Mouse (Mus musculus) stomach, embryonic 15.5 days (tissue): ENCODE measurements around the gene Chtf18. TPM values are rescaled to one million over a fixed set of nuclear protein-coding genes. Genes with fewer than 3 reads are reported as not detected.
"Not testable (repeated sequence)": the region's sequence is repeated elsewhere in the genome, so short reads cannot be mapped to it uniquely, and the experiment has no call there.

ENCODE experiments used
- ATAC-seq: fragments of 200-750 bp; cut with Nextera tagmentation; 2 replicates; pipeline ENCODE4 v1.8.0; 2017; ENCODE audit warnings: low read depth, moderate number of reproducible peaks, moderate TSS enrichment; ENCODE audit not compliant: insufficient read depth, low FRiP score
- H3K27ac ChIP-seq: fragments of 300-500 bp; sonication (generic); 2 replicates; pipeline ENCODE4 v1.5.1; 2015; ENCODE audit warnings: mild to moderate bottlenecking, inconsistent platforms
- H3K27me3 ChIP-seq: fragments of 300-500 bp; sonication (generic); replicated peaks from 2 replicates; pipeline ENCODE4 v1.6.1; 2015; ENCODE audit warnings: inconsistent platforms
- H3K36me3 ChIP-seq: fragments of 300-500 bp; sonication (generic); 2 replicates; pipeline ENCODE4 v1.6.1; 2015; ENCODE audit warnings: inconsistent platforms
- H3K4me1 ChIP-seq: fragments of 300-500 bp; sonication (generic); 2 replicates; pipeline ENCODE4 v1.6.1; 2015; ENCODE audit warnings: inconsistent platforms
- H3K4me2 ChIP-seq: fragments of 300-500 bp; sonication (generic); 2 replicates; pipeline ENCODE4 v1.6.1; 2015; ENCODE audit warnings: mild to moderate bottlenecking, inconsistent platforms
- H3K4me3 ChIP-seq: fragments of 300-500 bp; sonication (generic); replicated peaks from 2 replicates; pipeline ENCODE4 v1.5.1; 2015; ENCODE audit warnings: inconsistent platforms
- H3K9ac ChIP-seq: fragments of 300-500 bp; sonication (generic); 2 replicates; pipeline ENCODE4 v1.6.1; 2015; ENCODE audit warnings: inconsistent platforms
- H3K9me3 ChIP-seq: fragments of 300-500 bp; sonication (generic); 2 replicates; pipeline ENCODE4 v1.6.1; 2016; ENCODE audit warnings: inconsistent platforms
- WGBS: fragments of 180-500 bp; shearing (Covaris S2); methylation state at CpG from one replicate; pipeline ENCODE4 v1.1.7; 2015; 5-methylcytosine and 5-hydroxymethylcytosine counted together
- polyA plus RNA-seq: library from polyadenylated mRNA; unstranded; fragments of >200 nt; fragmentation: Nextera tagmentation; extraction: Ambion mirVana; gene quantifications from 2 replicates; pipeline ENCODE4 v1.2.1, GENCODE M21; 2015

Gene Chtf18
- polyA plus RNA-seq, 1 experiment from 2014 or later: 23.4 TPM

DNA sequence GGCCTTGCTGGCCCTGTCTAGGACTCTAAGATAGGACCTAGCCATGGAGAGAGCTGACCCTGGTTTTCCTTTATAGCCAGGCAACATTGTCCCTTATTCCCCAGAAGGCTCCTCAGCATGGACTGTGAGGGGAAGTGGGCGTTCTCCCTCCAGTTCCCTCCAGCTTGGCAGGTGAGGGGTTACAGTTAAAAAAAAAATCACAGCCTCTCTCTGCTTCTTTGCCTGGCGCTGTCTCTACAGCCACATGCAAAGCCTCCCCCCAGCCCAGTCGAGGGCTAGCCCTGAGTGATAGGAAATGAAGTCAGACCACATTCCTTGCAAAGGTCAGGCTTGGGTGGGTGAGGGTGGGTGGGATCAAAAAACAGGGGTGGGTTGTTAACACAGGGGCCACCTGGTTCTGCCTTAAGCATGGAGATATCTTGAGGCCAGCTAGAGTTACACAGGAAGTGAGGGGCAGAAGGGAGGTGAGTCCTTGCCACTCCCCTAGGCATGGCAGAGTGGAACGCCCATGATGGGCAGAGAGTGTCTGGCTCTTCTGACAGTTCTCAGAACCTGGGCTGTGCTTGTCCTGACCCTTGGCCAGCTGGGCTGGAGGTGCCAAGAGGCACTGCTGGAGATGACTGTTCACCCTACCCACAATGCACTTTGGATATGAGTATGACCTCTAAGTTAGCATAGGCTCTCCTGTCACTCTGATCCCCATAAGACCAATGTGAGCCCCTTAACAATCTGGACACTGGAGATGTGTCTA is 28.6 kb upstream of the Chtf18 start:
- H3K9me3 ChIP-seq: no peaks in the 10 kb centered on the region
- no peaks in the 10 kb centered on the region for H3K27me3 ChIP-seq
- peak; percentile 68 for ATAC-seq
- 23% methylated on average over 4 of the region's 4 CpGs for WGBS
- H3K4me3 ChIP-seq: no peak overlapping the region
- H3K4me2 ChIP-seq: no peak overlapping the region
- peaks cover 11% of the 10 kb centered on the region for H3K4me1 ChIP-seq
- no peak overlapping the region for H3K9ac ChIP-seq
- no peaks in the 10 kb centered on the region for H3K36me3 ChIP-seq
- peak overlapping the region; percentile 41; the same call in 1 of the 2 replicates for H3K27ac ChIP-seq

- no peak overlapping the region for H3K27ac ChIP-seq
- H3K4me1 ChIP-seq: peaks cover 11% of the 10 kb centered on the region
- no peak overlapping the region for H3K4me3 ChIP-seq
- no peak for ATAC-seq
- H3K27me3 ChIP-seq: no peaks in the 10 kb centered on the region
- no peaks in the 10 kb centered on the region for H3K36me3 ChIP-seq
- no peaks in the 10 kb centered on the region for H3K9me3 ChIP-seq
- no peak overlapping the region for H3K9ac ChIP-seq
- 71% methylated on average over 4 of the region's 4 CpGs for WGBS
- H3K4me2 ChIP-seq: no peak overlapping the region
Observed at GRCm38 (mm10) chr17:25755086-25755485, 27.9 kb upstream of the Chtf18 start.

DNA sequence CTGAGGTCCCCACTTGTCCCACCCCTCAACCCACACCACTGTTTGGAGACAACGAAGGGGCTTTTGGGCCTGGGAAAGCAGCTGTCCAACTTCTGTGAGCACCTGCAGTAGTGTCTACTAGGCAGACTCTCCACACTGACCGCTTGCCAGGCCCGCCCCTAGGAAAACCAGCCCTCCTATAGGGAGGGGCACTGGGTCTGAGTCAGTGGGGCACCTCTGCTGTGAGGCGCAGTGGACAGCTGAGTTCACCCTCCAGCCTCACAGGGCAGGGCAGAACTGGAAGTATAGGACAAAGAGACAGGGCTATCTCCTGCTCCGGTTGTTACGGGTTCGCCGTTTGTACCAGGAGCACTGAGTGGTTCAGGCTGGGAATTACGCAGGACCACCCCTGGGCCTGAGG is 27.0 kb upstream of the Chtf18 start, which contains the start of gene Msln:
Gene Msln (minus strand): TSS at position 138 of the 400 bp plus-strand sequence.
- H3K36me3 ChIP-seq: no peaks in the 10 kb centered on the region
- H3K4me1 ChIP-seq: peaks cover 11% of the 10 kb centered on the region
- no peaks in the 10 kb centered on the region for H3K27me3 ChIP-seq
- peak within 1 kb of the TSS; percentile 19; the same call in 1 of the 2 replicates for H3K4me2 ChIP-seq
- no peak within 1 kb of the TSS for H3K27ac ChIP-seq
- ATAC-seq: peak; percentile 25; the same call in 1 of the 2 replicates
- no peaks in the 10 kb centered on the region for H3K9me3 ChIP-seq
- H3K9ac ChIP-seq: no peak within 1 kb of the TSS
- no peak within 1 kb of the TSS; the same call in 1 of the 2 replicates for H3K4me3 ChIP-seq
- WGBS: 70% methylated on average over 9 of the region's 9 CpGs

GRCm38 (mm10) chr17:25751446-25751845 is 24.2 kb upstream of the Chtf18 start:
- H3K9ac ChIP-seq: no peak overlapping the region

DNA sequence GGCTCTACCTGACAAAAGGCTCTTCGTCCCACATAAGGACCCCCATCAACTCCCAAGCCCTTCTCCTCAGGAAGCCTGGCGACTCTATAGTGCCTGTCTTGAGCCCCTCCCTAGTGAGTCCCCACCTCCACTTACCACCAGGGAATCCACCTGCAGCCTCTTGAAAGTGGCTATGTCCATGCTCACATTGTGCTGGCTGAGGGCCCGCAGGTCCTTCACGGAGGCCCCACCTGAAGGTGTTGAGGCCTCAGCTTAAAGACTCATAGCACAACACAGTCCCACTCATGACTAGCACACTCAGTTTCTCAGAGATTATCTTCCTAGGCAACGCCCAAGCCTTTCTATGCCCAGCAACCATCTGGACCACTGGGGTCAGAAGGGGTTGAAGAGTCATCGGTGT is 22.1 kb upstream of the Chtf18 start:
- no peak for ATAC-seq
- H3K4me3 ChIP-seq: no peak overlapping the region
- no peaks in the 10 kb centered on the region for H3K36me3 ChIP-seq
- H3K27ac ChIP-seq: no peak overlapping the region
- 84% methylated on average over 6 of the region's 6 CpGs for WGBS
- no peak overlapping the region for H3K9ac ChIP-seq
- H3K27me3 ChIP-seq: no peaks in the 10 kb centered on the region
- no peaks in the 10 kb centered on the region for H3K9me3 ChIP-seq
- no peak overlapping the region for H3K4me2 ChIP-seq
- peaks cover 6% of the 10 kb centered on the region for H3K4me1 ChIP-seq

More at GRCm38 (mm10) chr17:25751446-25751845, 24.2 kb upstream of the Chtf18 start:
- ATAC-seq: no peak
- Histone ChIP-seq H3K9me3 (no peaks in the 10 kb centered on the region), H3K4me3 (no peak overlapping the region), H3K27ac (no peak overlapping the region), H3K4me2 (no peak overlapping the region), H3K36me3 (no peaks in the 10 kb centered on the region), H3K4me1 (peaks cover 8% of the 10 kb centered on the region), H3K27me3 (no peaks in the 10 kb centered on the region)
- 17% methylated on average over 5 of the region's 5 CpGs for WGBS

- H3K27me3 ChIP-seq: no peaks in the 10 kb centered on the region
Observed at GRCm38 (mm10) chr17:25748238-25748637, 21.0 kb upstream of the Chtf18 start.

GRCm38 (mm10) chr17:25744311-25744710 is 17.1 kb upstream of the Chtf18 start:
- H3K9me3 ChIP-seq: no peaks in the 10 kb centered on the region
- no peak overlapping the region for H3K27ac ChIP-seq
- no peak for ATAC-seq
- H3K4me1 ChIP-seq: no peaks in the 10 kb centered on the region
- H3K27me3 ChIP-seq: no peaks in the 10 kb centered on the region
- no peaks in the 10 kb centered on the region for H3K36me3 ChIP-seq
- H3K9ac ChIP-seq: no peak overlapping the region
- WGBS: 72% methylated on average over 10 of the region's 10 CpGs
- no peak overlapping the region for H3K4me2 ChIP-seq
- H3K4me3 ChIP-seq: no peak overlapping the region

More at GRCm38 (mm10) chr17:25748238-25748637, 21.0 kb upstream of the Chtf18 start:
- Histone ChIP-seq H3K4me1 (peaks cover 6% of the 10 kb centered on the region), H3K9ac (no peak overlapping the region), H3K27ac (no peak overlapping the region), H3K9me3 (no peaks in the 10 kb centered on the region), H3K4me3 (no peak overlapping the region), H3K4me2 (no peak overlapping the region), H3K36me3 (no peaks in the 10 kb centered on the region)
- ATAC-seq: no peak
- 92% methylated on average over 4 of the region's 4 CpGs for WGBS

DNA sequence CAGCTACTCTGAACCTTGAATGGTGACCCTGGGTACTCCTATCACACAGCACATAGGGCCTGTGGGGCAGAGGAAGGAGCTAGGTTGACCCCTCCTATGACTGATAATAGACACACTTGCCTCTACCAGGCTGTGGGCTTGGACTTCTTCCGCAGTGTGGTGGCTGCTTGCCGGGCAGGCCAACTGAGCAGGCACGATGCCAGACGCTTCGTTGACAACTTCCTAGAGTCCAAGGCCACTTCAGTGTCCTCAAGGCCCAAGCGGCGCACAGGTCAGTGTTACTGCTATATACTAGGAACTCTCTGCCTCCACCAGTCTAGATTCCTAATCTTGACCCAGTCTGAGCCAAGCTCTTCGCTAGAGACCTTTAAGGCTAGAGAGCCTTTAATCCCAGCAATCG is 16.6 kb upstream of the Chtf18 start:
- Histone ChIP-seq H3K4me2 (no peak overlapping the region), H3K36me3 (no peaks in the 10 kb centered on the region), H3K4me3 (no peak overlapping the region), H3K9me3 (no peaks in the 10 kb centered on the region), H3K4me1 (no peaks in the 10 kb centered on the region), H3K27me3 (no peaks in the 10 kb centered on the region), H3K9ac (no peak overlapping the region), H3K27ac (no peak overlapping the region)
- 88% methylated on average over 9 of the region's 9 CpGs for WGBS
- ATAC-seq: no peak

DNA sequence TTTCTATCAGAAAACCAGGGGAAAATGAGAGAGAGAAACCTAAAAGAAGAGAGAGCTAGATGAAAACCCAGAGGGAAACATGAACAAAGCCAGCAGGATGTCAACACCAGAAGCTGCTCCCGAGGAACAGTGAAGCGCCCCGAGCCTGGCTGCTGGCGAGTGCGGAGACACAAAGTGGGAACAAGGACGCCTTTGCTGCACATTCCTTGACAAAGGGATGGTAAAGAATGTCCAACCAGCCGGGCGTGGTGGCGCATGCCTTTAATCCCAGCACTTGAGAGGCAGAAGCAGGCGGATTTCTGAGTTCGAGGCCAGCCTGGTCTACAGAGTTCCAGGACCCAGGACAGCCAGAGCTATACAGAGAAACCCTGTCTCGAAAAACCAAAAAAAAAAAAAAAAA is 14.3 kb upstream of the Chtf18 start:
- H3K4me1 ChIP-seq, H3K27ac ChIP-seq, ATAC-seq, H3K9me3 ChIP-seq, H3K9ac ChIP-seq, H3K4me3 ChIP-seq, H3K27me3 ChIP-seq, H3K4me2 ChIP-seq, H3K36me3 ChIP-seq: not testable (repeated sequence)
- WGBS: 73% methylated on average over 12 of the region's 12 CpGs

DNA sequence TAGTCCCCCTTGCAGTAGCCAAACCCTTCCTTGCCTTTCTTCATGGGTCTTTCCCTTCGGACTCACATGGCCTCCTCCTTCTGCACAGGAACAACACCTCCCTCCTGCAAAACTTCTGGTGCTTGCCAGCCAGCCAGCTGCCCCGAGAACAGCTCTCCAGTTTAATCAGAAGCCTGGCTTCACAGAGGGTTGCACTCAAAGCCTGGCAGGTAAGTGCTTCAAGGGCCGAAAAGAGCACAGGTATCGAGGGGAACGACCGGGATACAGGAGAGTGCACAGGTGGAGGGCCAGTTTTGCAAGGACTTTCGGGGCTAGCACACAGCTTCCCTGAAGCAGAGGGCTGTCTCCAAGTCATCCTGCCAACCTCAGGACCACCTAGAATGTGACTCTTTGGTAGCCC is 11.6 kb upstream of the Chtf18 start:
- H3K27ac ChIP-seq: no peak overlapping the region
- no peak overlapping the region for H3K4me3 ChIP-seq
- H3K4me1 ChIP-seq: no peaks in the 10 kb centered on the region
- WGBS: 79% methylated on average over 7 of the region's 7 CpGs
- no peak overlapping the region for H3K4me2 ChIP-seq
- no peaks in the 10 kb centered on the region for H3K36me3 ChIP-seq
- ATAC-seq: no peak
- H3K27me3 ChIP-seq: no peaks in the 10 kb centered on the region
- no peak overlapping the region for H3K9ac ChIP-seq
- H3K9me3 ChIP-seq: no peaks in the 10 kb centered on the region

DNA sequence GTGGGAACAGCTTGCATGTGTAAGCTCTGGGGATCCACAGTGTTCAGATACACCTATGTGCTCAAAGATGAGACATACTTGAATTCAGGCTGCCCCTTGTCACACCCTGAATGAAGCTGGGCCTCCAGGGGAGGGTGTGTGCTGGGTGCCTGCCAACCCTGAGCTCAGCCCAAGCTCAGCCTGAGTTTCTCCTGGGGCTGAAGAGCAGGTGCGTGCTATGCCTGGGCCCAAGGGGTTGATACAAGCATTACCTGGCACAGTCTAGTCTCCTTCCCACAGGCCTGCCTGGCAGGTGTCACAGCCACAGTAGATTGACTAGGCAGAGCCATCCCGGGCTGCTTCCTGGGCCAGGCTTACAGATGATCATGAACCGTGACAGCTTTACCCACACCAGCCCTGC is 8.5 kb upstream of the Chtf18 start, which contains the start of gene Mslnl:
Gene Mslnl (plus strand): TSS at position 298 of the 400 bp plus-strand sequence.
- no peaks in the 10 kb centered on the region for H3K27me3 ChIP-seq
- no peak within 1 kb of the TSS for H3K27ac ChIP-seq
- H3K9me3 ChIP-seq: no peaks in the 10 kb centered on the region
- 65% methylated on average over 3 of the region's 3 CpGs for WGBS
- no peaks in the 10 kb centered on the region for H3K36me3 ChIP-seq
- no peak for ATAC-seq
- no peak within 1 kb of the TSS for H3K4me3 ChIP-seq
- H3K9ac ChIP-seq: no peak within 1 kb of the TSS
- no peaks in the 10 kb centered on the region for H3K4me1 ChIP-seq
- no peak within 1 kb of the TSS for H3K4me2 ChIP-seq

DNA sequence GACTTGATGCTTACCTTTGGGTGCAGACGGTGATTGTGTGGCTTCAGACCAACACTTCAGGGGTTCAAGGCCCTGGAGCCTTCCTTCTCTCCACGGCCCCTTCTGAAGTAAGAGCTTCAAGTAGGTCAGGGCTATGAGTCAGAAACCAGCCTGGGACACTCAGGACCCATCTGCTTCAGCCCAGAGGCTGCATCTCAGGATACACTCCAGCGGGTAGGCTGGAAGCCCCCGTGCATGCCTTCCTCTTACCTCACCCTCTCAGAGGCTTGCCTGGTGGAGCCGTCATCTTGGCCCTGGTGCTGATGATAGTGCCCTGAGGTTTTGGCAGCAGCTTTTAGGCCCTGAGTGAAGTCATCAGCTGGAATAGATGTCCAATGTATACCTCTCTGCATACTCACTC is 8.0 kb upstream of the Chtf18 start:
- Histone ChIP-seq H3K36me3 (no peaks in the 10 kb centered on the region), H3K4me2 (no peak overlapping the region), H3K27me3 (no peaks in the 10 kb centered on the region), H3K9ac (no peak overlapping the region), H3K27ac (no peak overlapping the region), H3K9me3 (no peaks in the 10 kb centered on the region), H3K4me1 (no peaks in the 10 kb centered on the region), H3K4me3 (no peak overlapping the region)
- ATAC-seq: no peak
- 85% methylated on average over 5 of the region's 5 CpGs for WGBS
